Mouse (Mus musculus): Measurements from ENCODE around the gene Pdzd2.

Pdzd2 gene

DNA sequence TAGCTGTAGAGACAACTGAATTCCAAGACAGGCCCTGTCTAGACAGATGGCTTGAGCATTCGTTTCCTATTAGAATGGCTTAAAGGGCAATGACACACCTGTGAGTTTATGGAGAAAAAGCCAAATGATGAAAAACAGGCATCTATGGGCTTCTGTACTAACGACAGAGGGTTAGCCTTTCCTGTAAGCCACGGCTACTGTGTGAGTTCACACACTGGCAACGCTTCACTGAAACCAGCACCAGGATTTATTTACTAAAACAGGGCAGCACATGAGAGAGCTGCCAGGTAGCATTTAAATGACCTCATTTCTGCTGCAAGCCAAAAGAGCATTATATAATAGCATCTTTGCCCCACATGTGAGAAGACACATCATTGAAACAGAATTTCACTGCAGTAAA lies 288.3 kb downstream of the Pdzd2 start:
- no peak for TF ChIP-seq GATA4 (IDR thresholded peaks at IDR 0.05; ENCODE audit: insufficient replicate concordance, low read length)

DNA sequence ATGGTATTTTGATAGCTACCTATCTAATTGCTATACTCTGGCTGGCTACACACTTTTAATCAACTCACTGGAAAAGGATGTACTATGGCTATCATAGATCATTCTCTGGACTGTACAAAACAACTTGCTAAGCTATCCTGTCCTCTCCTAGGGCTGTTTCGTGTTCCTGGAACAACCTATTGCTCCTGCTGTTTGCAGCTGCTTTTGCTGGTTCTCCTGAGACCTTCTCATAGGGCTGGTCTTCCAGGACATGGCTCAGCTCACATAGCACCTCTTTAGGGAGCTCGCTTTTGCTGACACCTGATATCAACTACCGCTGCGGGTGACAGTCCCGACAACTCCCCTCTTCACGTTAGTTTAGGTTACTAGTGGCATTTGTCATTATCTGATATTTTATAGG lies 288.9 kb downstream of the Pdzd2 start:
- TF ChIP-seq GATA4 (IDR thresholded peaks at IDR 0.05; ENCODE audit: insufficient replicate concordance, low read length): no peak

DNA sequence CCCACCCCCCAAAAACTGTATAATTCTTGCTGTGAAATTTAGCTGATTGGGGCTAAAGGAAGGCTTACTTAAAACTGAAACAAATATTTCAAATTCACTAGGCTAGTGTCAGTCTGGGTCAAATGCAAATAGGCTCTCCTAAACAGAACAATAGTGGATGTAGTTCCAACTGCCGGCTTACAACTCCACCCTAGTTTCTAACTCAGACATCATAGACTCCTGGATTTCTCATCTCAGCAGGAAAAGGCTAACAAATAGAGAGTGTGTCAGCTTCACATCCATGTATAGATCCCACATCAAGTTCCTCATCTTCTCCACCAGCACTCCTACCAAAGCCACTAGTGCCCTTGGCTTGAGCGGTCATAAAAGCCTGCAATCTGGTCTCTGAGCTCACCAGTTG lies 290.4 kb downstream of the Pdzd2 start:
- no peak for TF ChIP-seq GATA4 (IDR thresholded peaks at IDR 0.05; ENCODE audit: insufficient replicate concordance, low read length)

DNA sequence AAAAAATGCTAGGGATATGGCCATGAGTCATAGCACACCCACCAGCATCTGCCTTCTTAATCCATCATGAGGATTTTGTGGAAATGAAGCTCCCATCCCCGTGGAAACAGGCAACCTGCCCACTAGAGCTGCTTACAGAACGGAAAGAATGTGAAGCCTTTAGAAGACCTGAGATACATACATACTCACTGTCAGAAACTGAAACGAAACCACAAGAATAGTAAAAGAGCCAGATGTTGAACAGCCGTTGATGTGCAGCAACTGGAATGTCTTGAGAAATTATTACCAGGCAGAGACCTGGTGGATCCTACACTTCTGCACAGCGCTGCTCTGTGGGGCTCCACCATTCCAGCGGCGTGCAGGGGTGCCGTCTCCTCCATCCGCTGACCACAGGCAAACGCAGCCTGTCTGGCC lies 292.7 kb downstream of the Pdzd2 start:
- TF ChIP-seq GATA4 (IDR thresholded peaks at IDR 0.05; ENCODE audit: insufficient replicate concordance, low read length): no peak

DNA sequence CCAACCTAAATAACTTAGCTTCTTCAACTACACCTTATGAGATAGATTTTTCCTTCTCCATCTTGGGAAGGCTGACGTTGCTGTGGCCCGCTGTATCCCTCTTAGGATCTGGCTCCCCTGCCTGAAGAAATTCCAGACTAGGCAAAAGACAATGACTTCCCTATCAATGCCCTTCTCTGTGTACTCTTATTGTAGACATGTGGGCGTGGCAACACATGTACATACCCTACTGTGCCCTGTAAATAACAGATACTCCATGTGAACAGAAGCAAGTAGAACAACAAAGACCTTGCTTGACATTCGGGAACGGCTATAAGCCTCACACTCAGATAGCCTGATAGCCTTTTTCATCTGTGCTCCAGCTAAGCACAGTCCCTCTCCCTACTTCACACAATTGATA lies 295.2 kb downstream of the Pdzd2 start:
- no peak for TF ChIP-seq GATA4 (IDR thresholded peaks at IDR 0.05; ENCODE audit: insufficient replicate concordance, low read length)

DNA sequence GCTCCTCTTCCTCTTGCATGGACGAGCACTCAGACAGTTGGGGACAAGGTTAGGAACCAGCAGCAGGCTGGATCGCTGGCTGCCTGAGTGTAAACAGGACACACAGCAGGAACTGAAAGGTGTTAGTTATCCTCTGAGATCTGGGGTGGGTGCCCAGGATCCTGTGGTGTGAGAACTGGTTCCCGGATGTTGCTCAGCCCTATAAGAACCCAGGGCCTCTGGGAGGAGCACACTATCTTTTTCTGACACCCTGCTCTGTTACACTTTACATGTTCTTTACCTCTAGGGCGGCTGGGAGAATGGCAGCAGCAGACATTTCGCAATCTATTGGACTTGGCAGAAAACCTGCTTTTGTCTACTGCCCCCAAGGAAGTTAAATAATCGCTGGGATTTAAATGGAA lies 300.4 kb downstream of the Pdzd2 start:
- no peak for TF ChIP-seq GATA4 (IDR thresholded peaks at IDR 0.05; ENCODE audit: insufficient replicate concordance, low read length)

DNA sequence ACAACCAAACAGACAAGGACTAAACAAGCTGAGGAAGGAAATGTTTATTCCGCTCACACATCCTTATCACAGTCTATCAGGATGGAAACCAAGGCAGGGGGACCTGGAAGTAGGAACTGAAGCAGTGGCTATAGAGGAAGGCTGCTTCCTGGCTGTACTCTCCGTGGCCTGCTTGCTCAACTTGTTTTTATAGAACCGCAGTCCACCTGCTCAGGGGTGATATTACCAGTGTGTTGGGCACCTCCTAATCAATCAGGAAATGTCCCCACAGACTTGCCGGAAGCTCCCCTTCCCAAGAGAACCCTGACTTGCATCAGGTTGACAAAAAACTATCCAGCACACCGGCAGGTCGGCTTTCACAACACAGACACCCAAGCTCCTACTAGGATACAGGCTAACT lies 301.0 kb downstream of the Pdzd2 start:
- no peak for TF ChIP-seq GATA4 (IDR thresholded peaks at IDR 0.05; ENCODE audit: insufficient replicate concordance, low read length)

DNA sequence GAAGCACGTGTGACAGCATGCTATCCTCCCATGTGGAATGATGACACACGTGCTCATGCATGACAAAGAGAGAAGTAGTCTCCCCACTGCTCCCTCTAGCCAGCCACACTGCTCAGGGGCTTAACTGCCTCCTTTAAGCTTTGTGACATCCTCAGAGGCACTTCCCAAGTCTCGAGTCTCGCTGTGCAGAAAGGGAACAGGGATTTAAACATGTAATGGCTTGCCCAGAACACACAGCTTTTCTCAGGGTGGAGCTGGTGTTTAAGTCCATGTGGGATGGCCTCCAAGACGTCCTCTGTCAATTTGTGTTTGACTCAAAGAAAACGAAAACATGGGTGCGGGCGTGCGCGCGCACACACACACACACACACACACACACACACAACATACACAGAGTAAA lies 301.6 kb downstream of the Pdzd2 start:
- TF ChIP-seq GATA4 (IDR thresholded peaks at IDR 0.05; ENCODE audit: insufficient replicate concordance, low read length): no peak

DNA sequence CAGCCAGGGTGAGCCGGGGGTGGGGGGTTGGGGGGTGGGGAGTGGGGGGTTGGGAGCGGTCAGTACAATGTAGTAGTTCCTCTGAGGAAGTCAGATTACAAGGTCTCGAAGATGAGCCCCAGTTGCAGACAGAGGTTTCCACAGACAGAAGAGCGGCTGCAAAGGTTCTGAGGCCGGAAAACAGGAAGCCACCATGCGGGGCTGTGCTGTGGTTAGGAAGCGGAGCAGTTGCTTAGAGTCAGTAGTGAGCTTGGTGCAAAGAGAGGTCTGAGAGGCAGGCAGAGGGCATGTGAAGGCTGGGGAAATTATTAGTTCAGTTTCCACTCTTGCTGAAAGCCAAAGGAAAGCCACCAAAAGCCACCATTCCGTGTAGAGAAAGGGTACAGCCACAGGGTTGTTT lies 303.8 kb downstream of the Pdzd2 start:
- no peak for TF ChIP-seq GATA4 (IDR thresholded peaks at IDR 0.05; ENCODE audit: insufficient replicate concordance, low read length)

DNA sequence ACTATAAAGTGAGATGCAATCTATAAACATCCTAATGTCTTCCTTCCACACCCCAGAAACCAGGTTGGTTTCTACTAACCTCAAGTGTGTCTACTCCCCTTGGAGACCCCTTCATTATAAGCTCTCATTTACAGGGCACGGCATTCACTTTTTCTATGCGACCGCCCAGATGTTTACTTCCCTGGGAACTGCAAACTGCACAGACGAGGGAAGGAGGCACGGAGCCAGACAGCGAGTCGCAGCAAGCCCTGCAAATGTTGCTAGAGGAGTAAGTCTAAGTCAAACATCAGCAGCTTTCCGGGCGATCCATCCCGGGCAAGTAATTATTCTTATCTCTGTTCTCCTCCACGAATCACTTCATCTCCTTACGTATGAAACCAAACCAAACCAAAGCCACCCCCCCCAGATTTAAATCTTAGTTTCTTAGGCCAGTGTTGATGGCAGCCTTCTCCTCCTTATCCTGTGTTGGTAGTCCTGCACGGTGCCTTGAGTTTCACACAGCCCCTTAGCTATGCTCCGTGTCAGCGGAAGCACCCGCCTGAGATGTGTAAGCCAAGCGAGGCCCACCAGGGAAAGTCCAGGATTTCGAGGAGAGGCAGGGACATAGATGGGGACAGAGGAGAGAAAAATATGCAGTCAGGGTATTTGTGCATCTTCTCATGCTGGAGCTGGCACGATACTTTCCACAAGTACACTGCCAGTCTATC lies 305.7 kb downstream of the Pdzd2 start:
- TF ChIP-seq GATA4 (IDR thresholded peaks at IDR 0.05; ENCODE audit: insufficient replicate concordance, low read length): no peak

DNA sequence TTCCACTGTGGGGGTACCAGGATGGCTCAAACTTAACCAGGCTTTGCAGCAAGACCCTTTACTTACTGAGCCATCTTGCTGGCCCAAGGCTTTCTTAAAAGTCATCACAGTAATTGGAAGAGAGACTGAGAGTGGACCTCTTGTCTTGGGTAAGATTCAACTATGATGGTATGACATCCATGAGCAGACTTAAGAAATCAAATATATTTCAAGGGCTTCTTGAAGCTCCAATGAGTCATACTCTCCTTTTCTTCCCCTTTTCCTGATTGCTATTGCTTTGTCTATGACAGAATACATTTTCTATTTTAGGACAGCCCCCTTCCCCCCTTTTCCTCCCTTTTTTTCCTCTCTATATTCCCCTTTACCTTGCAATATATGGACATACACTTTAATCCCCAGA lies 306.8 kb downstream of the Pdzd2 start:
- TF ChIP-seq GATA4 (IDR thresholded peaks at IDR 0.05; ENCODE audit: insufficient replicate concordance, low read length): no peak

DNA sequence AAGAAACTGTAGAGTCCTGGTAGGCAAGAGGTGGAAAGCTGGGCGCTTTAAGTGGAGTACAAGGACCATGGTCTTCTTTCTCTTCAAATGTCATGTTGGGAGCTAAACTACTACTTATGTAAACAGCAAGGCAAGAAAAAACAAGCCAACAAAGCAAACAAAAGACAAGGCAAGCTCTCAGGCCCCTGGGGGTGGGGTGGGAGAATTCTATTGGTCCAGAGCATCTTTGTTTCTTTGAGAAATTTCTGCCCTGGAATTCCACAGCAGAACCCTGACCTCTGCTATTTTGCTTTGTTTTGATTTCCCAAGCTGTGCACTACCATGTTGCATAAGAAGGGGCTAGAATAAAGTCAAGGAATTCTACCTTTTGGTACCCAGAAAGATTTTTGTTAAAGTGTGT lies 307.4 kb downstream of the Pdzd2 start:
- no peak for TF ChIP-seq GATA4 (IDR thresholded peaks at IDR 0.05; ENCODE audit: insufficient replicate concordance, low read length)

DNA sequence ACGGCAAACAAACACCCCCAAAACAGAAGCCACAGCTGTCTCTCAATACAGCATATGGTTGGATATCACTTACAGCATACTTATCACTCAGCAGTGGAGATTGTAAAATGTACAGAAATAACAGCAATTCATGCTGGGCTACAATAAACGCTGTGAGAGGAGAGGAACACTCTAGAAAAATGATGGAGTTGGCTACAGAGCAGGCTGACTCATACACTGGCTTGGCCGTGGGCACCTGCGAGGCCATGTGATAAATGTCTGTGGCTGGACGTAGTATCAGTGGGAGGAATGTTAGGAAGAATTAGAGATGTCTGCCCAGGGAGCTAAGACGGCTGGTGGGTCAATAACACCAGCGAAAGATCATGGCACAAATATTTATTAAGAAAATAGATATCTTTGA lies 308.0 kb downstream of the Pdzd2 start:
- no peak for TF ChIP-seq GATA4 (IDR thresholded peaks at IDR 0.05; ENCODE audit: insufficient replicate concordance, low read length)

DNA sequence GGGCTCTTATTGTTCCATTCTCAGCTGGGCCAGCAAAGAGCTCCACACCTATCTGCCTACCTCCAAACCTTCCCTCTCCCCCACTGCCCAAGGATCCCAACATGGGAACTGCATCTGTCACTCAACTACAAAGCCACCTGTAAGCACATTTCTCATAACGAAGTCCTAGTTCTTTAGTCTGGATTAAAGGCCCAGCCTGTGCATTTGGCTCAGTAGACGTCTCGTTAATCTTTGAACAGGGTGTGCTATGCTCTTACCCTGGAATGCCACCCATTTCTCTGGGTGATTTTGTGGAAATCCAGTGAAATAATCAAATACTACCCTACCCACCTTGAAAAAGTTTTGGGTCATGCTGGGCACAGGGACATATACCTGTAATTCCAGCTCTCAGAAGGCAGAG lies 308.5 kb downstream of the Pdzd2 start:
- TF ChIP-seq GATA4 (IDR thresholded peaks at IDR 0.05; ENCODE audit: insufficient replicate concordance, low read length): no peak

DNA sequence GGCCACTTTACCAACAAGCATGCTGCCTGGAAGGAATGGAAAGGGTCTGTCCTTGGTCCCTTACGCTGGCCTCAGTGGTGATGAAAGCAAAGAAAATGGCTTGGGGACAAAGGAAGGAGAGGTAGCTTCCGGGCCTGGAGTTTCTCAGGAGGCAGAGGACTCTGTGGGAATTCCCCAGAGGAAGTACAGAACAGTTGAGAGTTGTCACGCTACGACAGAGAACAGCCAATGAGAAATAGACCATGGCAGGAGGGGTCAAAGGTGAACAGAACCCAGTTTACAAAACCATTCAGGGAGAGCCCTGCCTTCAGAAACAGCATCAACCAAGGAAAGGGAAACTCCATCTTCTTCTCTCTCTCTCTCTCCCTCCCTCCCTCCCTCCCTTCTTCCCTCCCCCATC lies 309.1 kb downstream of the Pdzd2 start:
- TF ChIP-seq GATA4 (IDR thresholded peaks at IDR 0.05; ENCODE audit: insufficient replicate concordance, low read length): no peak

DNA sequence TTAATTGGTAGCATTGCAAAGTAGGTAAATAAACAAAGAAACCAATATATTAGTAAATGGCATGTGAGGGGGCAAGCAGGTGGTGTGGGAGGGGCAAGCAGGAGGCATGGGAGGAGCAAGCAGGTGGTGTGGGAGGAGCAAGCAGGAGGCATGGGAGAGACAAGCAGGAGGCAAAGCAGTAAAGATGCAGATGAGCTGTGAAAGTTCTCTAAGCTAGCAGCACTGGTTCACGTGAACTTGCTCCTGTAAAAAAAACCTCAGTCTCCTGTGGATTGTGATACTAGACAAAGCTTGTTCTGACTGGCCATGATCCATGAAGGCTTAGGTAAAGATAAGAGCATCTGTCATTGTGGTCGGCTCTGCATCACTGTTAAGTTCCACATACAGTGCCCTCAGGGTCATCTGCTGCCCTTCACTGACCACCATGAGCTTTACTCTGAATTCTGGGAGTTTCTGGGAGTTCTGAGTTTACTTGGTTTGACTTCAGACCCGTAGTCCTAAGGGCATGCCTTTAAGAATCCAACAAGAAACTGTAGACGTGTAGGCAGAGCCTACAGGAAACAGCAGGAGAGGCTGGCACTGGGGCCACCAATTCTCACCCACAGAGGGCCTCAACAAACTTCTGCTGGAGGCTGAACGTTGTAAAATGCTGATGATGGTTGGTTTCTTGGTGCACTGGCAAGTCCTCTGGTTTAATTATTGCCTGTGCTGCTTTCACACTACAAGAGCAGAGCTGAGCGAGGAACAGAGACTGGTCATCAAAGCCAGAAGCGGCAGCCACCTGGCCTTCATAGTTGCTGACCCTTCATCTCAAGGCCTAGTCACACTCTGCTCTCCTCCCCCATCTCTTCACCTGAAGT lies 309.9 kb downstream of the Pdzd2 start:
- TF ChIP-seq GATA4 (IDR thresholded peaks at IDR 0.05; ENCODE audit: insufficient replicate concordance, low read length): no peak
